Mouse (Mus musculus) neural tube, embryonic 14.5 days (tissue): ENCODE data around the gene Sipa1l3. TPM values are rescaled to one million over a fixed set of nuclear protein-coding genes. Genes with fewer than 3 reads are reported as not detected.

Source experiments
- ATAC-seq: fragments of 200-750 bp; cut with Nextera tagmentation; 2 replicates; pipeline ENCODE4 v1.8.0; 2017; ENCODE audit warnings: low read depth, mild to moderate bottlenecking, moderate TSS enrichment, moderate library complexity
- H3K27ac ChIP-seq: fragments of 300-500 bp; sonication (generic); 2 replicates; pipeline ENCODE4 v1.5.1; 2014; ENCODE audit warnings: low read depth, mild to moderate bottlenecking, control low read depth, low read length, moderate library complexity, mixed read lengths
- H3K27me3 ChIP-seq: fragments of 300-500 bp; sonication (generic); 2 replicates; pipeline ENCODE4 v1.6.1; 2014; ENCODE audit warnings: low read length; ENCODE audit not compliant: control insufficient read depth, insufficient read depth
- H3K36me3 ChIP-seq: fragments of 300-500 bp; sonication (generic); 2 replicates; pipeline ENCODE4 v1.6.1; 2014; ENCODE audit warnings: low read length, mixed read lengths; ENCODE audit not compliant: control insufficient read depth, insufficient read depth
- H3K4me1 ChIP-seq: fragments of 300-500 bp; sonication (generic); 2 replicates; pipeline ENCODE4 v1.6.1; 2014; ENCODE audit warnings: low read length; ENCODE audit not compliant: control insufficient read depth, insufficient read depth
- H3K4me2 ChIP-seq: fragments of 300-500 bp; sonication (generic); 2 replicates; pipeline ENCODE4 v1.6.1; 2014; ENCODE audit warnings: mild to moderate bottlenecking, low read depth, low read length, control low read depth
- H3K4me3 ChIP-seq: fragments of 300-500 bp; sonication (generic); 2 replicates; pipeline ENCODE4 v1.5.1; 2014; ENCODE audit warnings: low read depth, low read length, control low read depth, mixed read lengths
- H3K9ac ChIP-seq: fragments of 300-500 bp; sonication (generic); replicated peaks from 2 replicates; pipeline ENCODE4 v1.6.1; 2014; ENCODE audit warnings: low read depth, mild to moderate bottlenecking, control low read depth, low read length, mixed read lengths
- H3K9me3 ChIP-seq: fragments of 300-500 bp; sonication (generic); 2 replicates; pipeline ENCODE4 v1.6.1; 2016; ENCODE audit warnings: low read length; ENCODE audit not compliant: control insufficient read depth
- WGBS: fragments of 180-500 bp; shearing (Covaris S2); extraction: QIAGEN DNeasy Blood & Tissue Kit; methylation state at CpG from one replicate; pipeline ENCODE4 v1.1.7; 2014; 5-methylcytosine and 5-hydroxymethylcytosine counted together
- polyA plus RNA-seq: library from polyadenylated mRNA; unstranded; fragments of >200 nt; fragmentation: Nextera tagmentation; extraction: Ambion mirVana; gene quantifications from 2 replicates; pipeline ENCODE4 v1.2.1, GENCODE M21; 2014

The Sipa1l3 gene
- 13.5 and 22.1 TPM in 2 replicates for polyA plus RNA-seq

DNA sequence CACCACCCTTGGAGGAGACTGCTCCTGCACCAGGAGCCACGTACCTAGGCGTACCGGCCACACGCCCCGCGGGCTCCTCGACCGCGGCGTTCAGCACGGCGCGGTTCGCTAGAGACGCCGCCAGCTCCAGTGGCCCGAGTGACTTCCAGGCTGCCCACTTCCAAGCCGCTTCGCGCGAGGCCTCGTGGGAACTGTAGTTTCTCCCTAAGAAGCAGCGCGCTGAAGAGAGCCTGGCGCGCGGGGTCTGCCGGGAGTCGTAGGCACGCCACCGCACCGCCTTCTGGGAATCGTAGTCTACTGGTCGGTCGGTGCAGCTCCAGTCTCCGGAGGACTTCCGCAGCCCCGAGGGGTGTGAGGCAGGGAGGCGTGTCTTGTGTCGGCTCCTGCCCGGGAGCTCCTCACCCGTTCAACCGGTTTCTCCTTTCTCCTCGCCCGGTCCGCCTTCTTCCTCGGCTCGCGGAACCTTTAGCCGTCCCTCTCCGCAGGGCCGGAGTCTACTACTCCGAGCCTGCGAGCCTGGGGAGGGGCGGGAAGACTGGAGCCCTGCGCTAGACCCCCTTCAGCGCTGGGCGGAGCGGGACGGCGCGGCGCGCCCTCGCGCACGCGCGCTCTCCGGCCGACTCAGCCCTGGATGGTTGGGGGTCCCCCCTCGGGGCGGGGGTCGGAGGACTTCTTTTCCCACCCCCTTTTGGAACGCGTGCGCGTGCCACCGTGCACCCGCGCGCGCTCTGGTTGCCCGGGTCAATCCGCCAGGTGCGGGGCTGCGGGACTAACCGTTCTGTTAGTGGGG lies at the start of gene Sipa1l3:
TSS of gene Sipa1l3 (minus strand) at position 221 of the 790 bp plus-strand sequence.
- under 1% methylated on average over 84 of the region's 88 CpGs for WGBS
- H3K36me3 ChIP-seq: no peaks in the 10 kb centered on the region
- H3K9ac ChIP-seq: peak within 1 kb of the TSS; percentile 61
- peak within 1 kb of the TSS; percentile 79 for H3K4me2 ChIP-seq
- H3K4me3 ChIP-seq: peak within 1 kb of the TSS; percentile 95
- H3K27me3 ChIP-seq: no peaks in the 10 kb centered on the region
- H3K27ac ChIP-seq: peak within 1 kb of the TSS; percentile 75
- no peaks in the 10 kb centered on the region for H3K9me3 ChIP-seq
- peak; percentile 97 for ATAC-seq
- H3K4me1 ChIP-seq: peaks cover 11% of the 10 kb centered on the region; the same call in 1 of the 2 replicates

GRCm38 (mm10) chr7:29563006-29563405 lies 44.6 kb upstream of the Sipa1l3 start:
- Histone ChIP-seq H3K27ac (no peak overlapping the region), H3K4me3 (no peak overlapping the region), H3K36me3 (no peaks in the 10 kb centered on the region), H3K27me3 (no peaks in the 10 kb centered on the region), H3K9me3 (no peaks in the 10 kb centered on the region), H3K4me2 (no peak overlapping the region), H3K9ac (no peak overlapping the region), H3K4me1 (no peaks in the 10 kb centered on the region)
- ATAC-seq: no peak
- 93% methylated on average over 10 of the region's 10 CpGs for WGBS

DNA sequence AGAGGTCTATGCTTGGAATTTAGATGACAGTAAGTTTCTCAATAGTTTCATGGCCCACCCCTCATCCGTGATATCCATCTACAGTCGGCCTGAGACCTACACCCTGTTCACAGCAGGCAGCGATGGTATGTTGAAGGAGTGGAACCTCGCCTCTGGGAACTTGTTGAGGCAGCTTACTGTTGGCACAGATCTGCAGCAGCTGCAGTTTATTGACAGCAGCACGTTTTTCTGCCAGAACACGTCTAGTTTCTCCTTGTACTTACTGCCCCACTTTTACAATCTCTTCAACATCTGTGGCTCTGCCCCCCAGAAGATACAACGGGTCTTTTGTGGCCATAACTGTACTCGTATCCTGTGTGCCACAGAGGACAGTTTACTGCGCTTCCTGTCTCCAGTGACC lies 42.6 kb upstream of the Sipa1l3 start:
- Histone ChIP-seq H3K4me3 (no peak overlapping the region), H3K9me3 (no peaks in the 10 kb centered on the region), H3K36me3 (no peaks in the 10 kb centered on the region), H3K27ac (no peak overlapping the region), H3K4me2 (no peak overlapping the region), H3K27me3 (no peaks in the 10 kb centered on the region), H3K4me1 (no peaks in the 10 kb centered on the region), H3K9ac (no peak overlapping the region)
- ATAC-seq: no peak
- 81% methylated on average over 9 of the region's 9 CpGs for WGBS

DNA sequence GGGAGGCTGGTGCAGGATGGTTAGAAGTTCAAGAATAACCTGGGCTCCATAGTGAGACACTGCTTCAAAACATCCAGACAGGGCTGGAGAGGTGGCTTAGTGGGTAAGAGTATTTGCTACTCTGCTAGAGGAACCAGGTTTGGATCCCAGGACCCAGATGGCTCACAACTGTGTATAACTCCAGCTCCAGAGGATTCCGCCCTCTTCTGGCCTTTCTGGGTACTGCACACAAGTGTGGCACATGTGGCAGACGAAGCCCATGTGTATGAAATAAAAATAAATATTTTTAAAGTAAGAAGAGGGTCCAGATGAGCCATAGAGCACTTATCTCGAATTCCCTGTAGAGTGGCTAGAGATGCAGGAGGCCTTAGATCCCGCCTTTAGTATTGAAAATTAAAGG lies 40.8 kb upstream of the Sipa1l3 start:
- Histone ChIP-seq H3K27me3 (no peaks in the 10 kb centered on the region), H3K36me3 (no peaks in the 10 kb centered on the region), H3K4me1 (no peaks in the 10 kb centered on the region), H3K9me3 (no peaks in the 10 kb centered on the region), H3K4me3 (no peak overlapping the region), H3K4me2 (no peak overlapping the region), H3K27ac (no peak overlapping the region), H3K9ac (no peak overlapping the region)
- ATAC-seq: no peak
- 78% methylated on average over 4 of the region's 4 CpGs for whole genome bisulfite sequencing

- no peak overlapping the region for H3K4me2 ChIP-seq
- H3K36me3 ChIP-seq: no peaks in the 10 kb centered on the region
- H3K9me3 ChIP-seq: no peaks in the 10 kb centered on the region
- WGBS: 74% methylated on average over 1 of the region's 1 CpGs
- ATAC-seq: no peak
- no peaks in the 10 kb centered on the region for H3K27me3 ChIP-seq
- no peak overlapping the region for H3K27ac ChIP-seq
- H3K4me3 ChIP-seq: no peak overlapping the region
- H3K9ac ChIP-seq: no peak overlapping the region
- H3K4me1 ChIP-seq: no peaks in the 10 kb centered on the region
These were observed 40.3 kb upstream of the Sipa1l3 start for GRCm38 (mm10) chr7:29558744-29559143.

DNA sequence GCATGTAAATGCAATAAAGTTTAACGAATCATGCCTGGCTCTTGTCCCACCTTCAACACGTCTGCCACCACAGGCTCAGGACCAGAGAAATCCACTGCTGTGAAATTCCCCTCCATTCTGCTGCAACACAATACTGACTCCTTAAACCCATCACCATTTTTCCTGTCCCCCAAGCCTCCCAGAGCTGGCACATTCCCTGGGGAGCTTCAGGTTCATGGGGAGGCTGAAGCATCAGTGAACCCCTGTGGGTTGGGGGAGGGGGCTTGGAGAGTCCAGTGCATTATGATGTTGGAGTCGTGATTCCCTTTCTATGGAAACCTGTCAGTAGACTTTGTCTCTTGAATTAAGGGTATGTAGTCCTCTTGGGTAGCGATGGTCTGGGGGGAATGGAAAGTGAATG lies 37.8 kb upstream of the Sipa1l3 start:
- H3K4me1 ChIP-seq: no peaks in the 10 kb centered on the region
- no peak for ATAC-seq
- H3K27me3 ChIP-seq: no peaks in the 10 kb centered on the region
- WGBS: 74% methylated on average over 4 of the region's 4 CpGs
- no peaks in the 10 kb centered on the region for H3K36me3 ChIP-seq
- H3K4me2 ChIP-seq: no peak overlapping the region
- H3K4me3 ChIP-seq: no peak overlapping the region
- H3K9me3 ChIP-seq: no peaks in the 10 kb centered on the region
- H3K9ac ChIP-seq: no peak overlapping the region
- H3K27ac ChIP-seq: no peak overlapping the region

DNA sequence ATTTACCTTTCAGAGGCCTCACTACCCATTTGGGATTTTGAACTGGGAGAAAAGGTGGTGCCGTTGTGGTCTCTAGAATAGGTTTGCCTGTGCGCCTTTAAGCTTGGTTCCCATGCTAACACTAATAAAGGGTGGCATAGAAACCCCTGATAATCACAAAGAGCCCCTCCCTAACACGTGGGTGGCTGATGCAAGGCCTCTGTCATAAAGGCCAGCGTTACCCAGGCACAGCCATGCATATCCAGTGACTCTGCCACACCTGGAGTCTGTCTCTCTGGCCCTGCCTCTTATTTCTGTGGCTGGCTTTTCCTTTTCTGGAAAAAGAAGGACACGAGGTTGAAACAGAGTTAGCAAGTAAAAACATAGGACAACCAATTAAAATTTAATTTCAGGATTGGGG lies 37.1 kb upstream of the Sipa1l3 start:
- Histone ChIP-seq H3K9ac (no peak overlapping the region), H3K4me3 (no peak overlapping the region), H3K27me3 (no peaks in the 10 kb centered on the region), H3K36me3 (no peaks in the 10 kb centered on the region), H3K4me2 (no peak overlapping the region), H3K4me1 (no peaks in the 10 kb centered on the region), H3K9me3 (no peaks in the 10 kb centered on the region), H3K27ac (no peak overlapping the region)
- 78% methylated on average over 5 of the region's 5 CpGs for WGBS
- ATAC-seq: no peak

DNA sequence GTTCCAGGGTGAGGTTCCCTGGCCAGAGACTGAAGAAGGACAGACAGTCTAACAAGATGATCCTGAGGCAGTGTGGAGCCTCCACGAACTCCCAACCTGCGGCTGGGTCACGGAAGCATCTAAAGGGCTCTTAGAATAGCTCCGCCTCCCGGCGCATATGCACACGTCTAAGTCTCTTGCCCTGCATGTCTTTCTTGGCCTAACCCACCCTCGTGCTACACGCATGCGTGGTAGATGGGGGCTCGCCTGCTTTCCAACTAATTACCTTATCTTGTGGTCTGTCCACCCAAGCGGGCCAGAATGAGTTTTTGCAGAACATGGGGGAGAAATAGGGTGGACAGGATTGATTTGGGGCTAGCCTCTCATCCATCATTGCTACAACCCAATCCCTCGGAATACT lies 36.6 kb upstream of the Sipa1l3 start:
- no peak overlapping the region for H3K4me3 ChIP-seq
- 89% methylated on average over 13 of the region's 13 CpGs for WGBS
- no peaks in the 10 kb centered on the region for H3K4me1 ChIP-seq
- no peak overlapping the region for H3K4me2 ChIP-seq
- no peak overlapping the region for H3K27ac ChIP-seq
- no peaks in the 10 kb centered on the region for H3K36me3 ChIP-seq
- H3K27me3 ChIP-seq: no peaks in the 10 kb centered on the region
- H3K9me3 ChIP-seq: no peaks in the 10 kb centered on the region
- H3K9ac ChIP-seq: no peak overlapping the region
- no peak for ATAC-seq

GRCm38 (mm10) chr7:29550691-29551090 lies 32.2 kb upstream of the Sipa1l3 start:
- H3K36me3 ChIP-seq: no peaks in the 10 kb centered on the region
- WGBS: 64% methylated on average over 3 of the region's 3 CpGs
- H3K27ac ChIP-seq: no peak overlapping the region
- no peak overlapping the region for H3K9ac ChIP-seq
- no peak overlapping the region for H3K4me2 ChIP-seq
- no peaks in the 10 kb centered on the region for H3K9me3 ChIP-seq
- H3K4me3 ChIP-seq: no peak overlapping the region
- ATAC-seq: no peak
- H3K4me1 ChIP-seq: no peaks in the 10 kb centered on the region
- no peaks in the 10 kb centered on the region for H3K27me3 ChIP-seq
